Mouse (Mus musculus) stomach, embryonic 14.5 days (tissue): ENCODE measurements at regions not wholly inside any gene's neighbourhood (a gene's known extent, or its start where the extent isn't known, plus 50 kb on each side); places are given as distances from the start of the nearest gene placed in this dataset.

Experiments
- ATAC-seq: fragments of 200-750 bp; cut with Nextera tagmentation; 2 replicates; pipeline ENCODE4 v1.8.0; 2017; ENCODE audit warnings: low read depth, moderate TSS enrichment; ENCODE audit not compliant: insufficient number of reproducible peaks, insufficient read depth, low FRiP score
- H3K27ac ChIP-seq: fragments of 300-500 bp; sonication (generic); 2 replicates; pipeline ENCODE4 v1.5.1; 2014; ENCODE audit warnings: mild to moderate bottlenecking, low read length, moderate library complexity, mixed read lengths
- H3K27me3 ChIP-seq: fragments of 300-500 bp; sonication (generic); 2 replicates; pipeline ENCODE4 v1.6.1; 2014; ENCODE audit warnings: low read length, control low read depth, mixed read lengths; ENCODE audit not compliant: control insufficient read depth, insufficient read depth
- H3K36me3 ChIP-seq: fragments of 300-500 bp; sonication (generic); 2 replicates; pipeline ENCODE4 v1.6.1; 2014; ENCODE audit warnings: mild to moderate bottlenecking, control low read depth, low read length, moderate library complexity, mixed read lengths; ENCODE audit not compliant: control insufficient read depth, insufficient read depth
- H3K4me1 ChIP-seq: fragments of 300-500 bp; sonication (generic); 2 replicates; pipeline ENCODE4 v1.6.1; 2014; ENCODE audit warnings: low read length, control low read depth, mixed read lengths; ENCODE audit not compliant: control insufficient read depth, insufficient read depth
- H3K4me2 ChIP-seq: fragments of 300-500 bp; sonication (generic); replicated peaks from 2 replicates; pipeline ENCODE4 v1.6.1; 2014; ENCODE audit warnings: low read depth, low read length, control low read depth
- H3K4me3 ChIP-seq: fragments of 300-500 bp; sonication (generic); 2 replicates; pipeline ENCODE4 v1.5.1; 2014; ENCODE audit warnings: low read depth, low read length, control low read depth
- H3K9ac ChIP-seq: fragments of 300-500 bp; sonication (generic); replicated peaks from 2 replicates; pipeline ENCODE4 v1.6.1; 2014; ENCODE audit warnings: low read depth, mild to moderate bottlenecking, control low read depth, low read length, moderate library complexity, mixed read lengths
- H3K9me3 ChIP-seq: fragments of 300-500 bp; sonication (generic); 2 replicates; pipeline ENCODE4 v1.6.1; 2016; ENCODE audit warnings: low read depth, low read length, control low read depth; ENCODE audit not compliant: control insufficient read depth
- WGBS: fragments of 180-500 bp; shearing (Covaris S2); extraction: QIAGEN DNeasy Blood & Tissue Kit; methylation state at CpG from one replicate; pipeline ENCODE4 v1.1.7; 2014; 5-methylcytosine and 5-hydroxymethylcytosine counted together

GRCm38 (mm10) chr3:135001270-135001669, 172.5 kb downstream of the Tacr3 start:
- no peak overlapping the region for H3K27ac ChIP-seq
- ATAC-seq = no peak
- no peak overlapping the region for H3K9ac ChIP-seq
- no peaks in the 10 kb centered on the region for H3K36me3 ChIP-seq
- no peaks in the 10 kb centered on the region for H3K27me3 ChIP-seq
- H3K4me2 ChIP-seq = no peak overlapping the region
- H3K4me3 ChIP-seq = no peak overlapping the region
- H3K9me3 ChIP-seq = no peaks in the 10 kb centered on the region
- H3K4me1 ChIP-seq = no peaks in the 10 kb centered on the region
- WGBS = 78% methylated on average over 1 of the region's 1 CpGs

GRCm38 (mm10) chr3:135015784-135016183, 187.0 kb downstream of the Tacr3 start:
- no peak overlapping the region for H3K4me2 ChIP-seq
- no peaks in the 10 kb centered on the region for H3K4me1 ChIP-seq
- H3K27ac ChIP-seq = no peak overlapping the region
- H3K27me3 ChIP-seq = no peaks in the 10 kb centered on the region
- H3K36me3 ChIP-seq = no peaks in the 10 kb centered on the region
- no peak overlapping the region for H3K9ac ChIP-seq
- ATAC-seq = no peak
- no peak overlapping the region for H3K4me3 ChIP-seq
- 80% methylated on average over 4 of the region's 4 CpGs for WGBS
- H3K9me3 ChIP-seq = no peaks in the 10 kb centered on the region

GRCm38 (mm10) chr3:135024366-135024765, 188.0 kb upstream of the Cenpe start:
- Histone ChIP-seq H3K36me3 (no peaks in the 10 kb centered on the region), H3K4me3 (no peak overlapping the region), H3K4me2 (no peak overlapping the region), H3K9ac (no peak overlapping the region), H3K9me3 (no peaks in the 10 kb centered on the region), H3K27me3 (no peaks in the 10 kb centered on the region), H3K27ac (no peak overlapping the region), H3K4me1 (no peaks in the 10 kb centered on the region)
- no peak for ATAC-seq
- 44% methylated on average over 2 of the region's 2 CpGs for WGBS

GRCm38 (mm10) chr3:135024799-135025198, 187.5 kb upstream of the Cenpe start:
- ATAC-seq = no peak
- H3K27me3 ChIP-seq = no peaks in the 10 kb centered on the region
- no peaks in the 10 kb centered on the region for H3K36me3 ChIP-seq
- H3K9me3 ChIP-seq = no peaks in the 10 kb centered on the region
- H3K4me1 ChIP-seq = no peaks in the 10 kb centered on the region
- no peak overlapping the region for H3K27ac ChIP-seq
- H3K9ac ChIP-seq = no peak overlapping the region
- H3K4me3 ChIP-seq = no peak overlapping the region
- WGBS = 81% methylated on average over 1 of the region's 1 CpGs
- H3K4me2 ChIP-seq = no peak overlapping the region

GRCm38 (mm10) chr3:135032483-135032882, 179.9 kb upstream of the Cenpe start:
- Histone ChIP-seq H3K9ac (no peak overlapping the region), H3K27ac (no peak overlapping the region), H3K9me3 (no peaks in the 10 kb centered on the region), H3K4me1 (no peaks in the 10 kb centered on the region), H3K36me3 (no peaks in the 10 kb centered on the region), H3K4me3 (no peak overlapping the region), H3K27me3 (no peaks in the 10 kb centered on the region), H3K4me2 (no peak overlapping the region)
- 83% methylated on average over 2 of the region's 2 CpGs for WGBS
- ATAC-seq = no peak

GRCm38 (mm10) chr3:135037383-135037782, 175.0 kb upstream of the Cenpe start:
- no peak overlapping the region for H3K4me3 ChIP-seq
- 57% methylated on average over 1 of the region's 1 CpGs for WGBS
- ATAC-seq = no peak
- H3K36me3 ChIP-seq = no peaks in the 10 kb centered on the region
- H3K9ac ChIP-seq = no peak overlapping the region
- no peaks in the 10 kb centered on the region for H3K27me3 ChIP-seq
- H3K4me1 ChIP-seq = no peaks in the 10 kb centered on the region
- no peak overlapping the region for H3K27ac ChIP-seq
- no peaks in the 10 kb centered on the region for H3K9me3 ChIP-seq
- H3K4me2 ChIP-seq = no peak overlapping the region

GRCm38 (mm10) chr3:135042195-135042594, 170.1 kb upstream of the Cenpe start:
- Histone ChIP-seq H3K9me3 (no peaks in the 10 kb centered on the region), H3K27ac (no peak overlapping the region), H3K4me3 (no peak overlapping the region), H3K4me1 (0 out of 2 replicates have a peak, but pooled peaks cover 3% of the 10 kb centered on the region), H3K27me3 (no peaks in the 10 kb centered on the region), H3K9ac (no peak overlapping the region), H3K4me2 (no peak overlapping the region), H3K36me3 (no peaks in the 10 kb centered on the region)
- 25% methylated on average over 4 of the region's 4 CpGs for WGBS
- ATAC-seq = peak; percentile 49; the same call in 1 of the 2 replicates

- ATAC-seq = no peak
- Histone ChIP-seq H3K9me3 (no peaks in the 10 kb centered on the region), H3K4me1 (0 out of 2 replicates have a peak, but pooled peaks cover 3% of the 10 kb centered on the region), H3K4me3 (no peak overlapping the region), H3K27me3 (no peaks in the 10 kb centered on the region), H3K36me3 (no peaks in the 10 kb centered on the region), H3K9ac (no peak overlapping the region), H3K4me2 (no peak overlapping the region), H3K27ac (no peak overlapping the region)
- WGBS = 34% methylated on average over 3 of the region's 3 CpGs
Measured at GRCm38 (mm10) chr3:135045769-135046277, 166.5 kb upstream of the Cenpe start.

GRCm38 (mm10) chr3:135091487-135091886, 120.8 kb upstream of the Cenpe start:
- H3K4me2 ChIP-seq = no peak overlapping the region
- H3K27me3 ChIP-seq = no peaks in the 10 kb centered on the region
- H3K9ac ChIP-seq = no peak overlapping the region
- H3K4me1 ChIP-seq = no peaks in the 10 kb centered on the region
- H3K36me3 ChIP-seq = no peaks in the 10 kb centered on the region
- H3K27ac ChIP-seq = no peak overlapping the region
- no peak for ATAC-seq
- H3K4me3 ChIP-seq = no peak overlapping the region
- no peaks in the 10 kb centered on the region for H3K9me3 ChIP-seq
